Mouse (Mus musculus): ENCODE measurements at regions not wholly inside any gene's neighbourhood (a gene's known extent, or its start where the extent isn't known, plus 50 kb on each side); places are given as distances from the start of the nearest gene placed in this dataset.

DNA sequence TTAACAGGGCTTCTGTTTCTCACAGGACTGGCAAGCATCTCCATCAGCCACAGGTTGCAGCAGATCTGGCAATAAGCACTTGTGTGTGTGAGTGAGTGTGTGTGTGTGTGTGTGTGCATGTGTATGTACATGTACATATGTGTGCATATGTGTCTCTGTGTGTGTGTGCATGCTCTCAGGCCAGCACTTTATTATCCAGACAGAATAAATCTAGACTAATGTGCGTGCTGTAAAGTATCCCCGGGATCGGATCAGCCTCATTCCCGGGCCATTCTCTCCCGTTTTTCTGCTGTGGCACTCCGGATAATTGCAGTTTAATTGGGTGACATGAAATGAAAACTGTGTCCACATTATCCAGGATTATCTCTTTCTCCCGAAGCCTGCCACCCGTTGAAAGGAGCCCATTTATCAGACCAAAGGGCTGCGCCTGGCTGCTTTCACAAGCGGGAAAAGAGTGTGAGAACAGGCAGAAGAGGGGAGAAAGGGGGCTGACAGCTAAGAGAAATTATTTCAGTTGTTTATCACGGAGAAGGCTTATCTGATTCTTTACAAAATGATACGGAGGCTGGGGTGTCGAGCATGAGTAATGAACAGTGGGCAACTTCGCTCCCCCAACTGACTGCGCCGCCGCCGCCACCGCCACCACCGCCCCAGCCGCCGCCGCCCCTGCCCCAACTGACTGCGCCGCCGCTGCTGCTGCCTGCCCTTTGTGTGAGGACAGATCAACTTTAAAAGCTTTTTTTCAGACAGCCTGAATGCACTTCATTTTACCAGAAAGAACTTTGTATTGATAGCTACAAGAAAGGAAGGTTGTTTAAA, 55.5 kb downstream of the Gm9376 start:
- TF ChIP-seq CTCF (IDR thresholded peaks at IDR 0.05; ENCODE audit: borderline replicate concordance, insufficient read depth, low read depth, low read length), result no peak
- no peak for TF ChIP-seq POLR2A (IDR thresholded peaks at IDR 0.05; ENCODE audit: borderline replicate concordance, insufficient read depth, low read length)
